Mouse (Mus musculus) adrenal gland, adult 18-20 months (tissue): ENCODE data around the gene Mfsd6l. TPM values are rescaled to one million over a fixed set of nuclear protein-coding genes. Genes with fewer than 3 reads are reported as not detected.

Experiments
- DNase-seq, 2 experiments: peaks; one replicate each; pipeline ENCODE4 v3.0.0; 2021 to 2022; ENCODE audit warnings: low spot score in 2 of 2
- total RNA-seq, 2 experiments: library from RNA; stranded (reverse); gene quantifications; 1 replicate in 1 of 2; 2 replicates in 1 of 2; pipeline ENCODE4 v1.2.3; 2021

Mfsd6l gene
- total RNA-seq, 2 experiments from 2014 or later, result not detected

- DNase-seq, result no peak
Measured at GRCm38 (mm10) chr11:68550358-68550757, 5.6 kb upstream of the Mfsd6l start.

GRCm38 (mm10) chr11:68553981-68554471, 2.0 kb upstream of the Mfsd6l start:
- DNase-seq, result peak; percentile 24 to 66

- DNase-seq, result no peak
Measured at GRCm38 (mm10) chr11:68559546-68559945, 3.6 kb downstream of the Mfsd6l start.

GRCm38 (mm10) chr11:68561957-68562950, 6.3 kb downstream of the Mfsd6l start:
- DNase-seq, result no peak

- no peak for DNase-seq
Measured at GRCm38 (mm10) chr11:68564356-68565031, 8.5 kb downstream of the Mfsd6l start.

GRCm38 (mm10) chr11:68565032-68565429, 9.0 kb downstream of the Mfsd6l start:
- no peak for DNase-seq

GRCm38 (mm10) chr11:68566447-68567059, 10.6 kb downstream of the Mfsd6l start:
- peak; percentile 56 to 60 for DNase-seq

- no peak for DNase-seq
Measured at GRCm38 (mm10) chr11:68570861-68571260, 14.9 kb downstream of the Mfsd6l start.

- DNase-seq, result no peak
Measured at GRCm38 (mm10) chr11:68577076-68577475, 21.1 kb downstream of the Mfsd6l start.

GRCm38 (mm10) chr11:68579462-68579881, 23.5 kb downstream of the Mfsd6l start:
- no peak for DNase-seq

- DNase-seq, result no peak
Measured at GRCm38 (mm10) chr11:68580566-68580965, 24.6 kb downstream of the Mfsd6l start.

GRCm38 (mm10) chr11:68583225-68583624, 27.2 kb downstream of the Mfsd6l start:
- no peak for DNase-seq

- DNase-seq, result no peak
Measured at GRCm38 (mm10) chr11:68583906-68584480, 28.0 kb downstream of the Mfsd6l start.

GRCm38 (mm10) chr11:68585890-68586289, 29.9 kb downstream of the Mfsd6l start:
- DNase-seq, result no peak

GRCm38 (mm10) chr11:68586721-68587120, 30.7 kb downstream of the Mfsd6l start, which contains the start of gene Ccdc42:
Gene Ccdc42 (plus strand): TSS chr11:68587021.
- no peak for DNase-seq

- peak; percentile 75 to 83 for DNase-seq
Measured at GRCm38 (mm10) chr11:68589055-68589809, 33.2 kb downstream of the Mfsd6l start.

GRCm38 (mm10) chr11:68591708-68592107, 35.7 kb downstream of the Mfsd6l start:
- no peak for DNase-seq

- no peak for DNase-seq
Measured at GRCm38 (mm10) chr11:68593247-68593646, 37.3 kb downstream of the Mfsd6l start.

- no peak for DNase-seq
Measured at GRCm38 (mm10) chr11:68597912-68598311, 41.9 kb downstream of the Mfsd6l start.

GRCm38 (mm10) chr11:68600551-68601021, 44.6 kb downstream of the Mfsd6l start:
- no peak for DNase-seq
